Mouse (Mus musculus): ENCODE measurements around the gene Poldip2. TPM values are rescaled to one million over a fixed set of nuclear protein-coding genes. Genes with fewer than 3 reads are reported as not detected.
A peak's percentile ranks its signal among the peaks of the same experiment; 100 is the strongest.

Gene Poldip2
- polyA plus RNA-seq, 1 experiment from 2014 or later: 165 TPM

DNA sequence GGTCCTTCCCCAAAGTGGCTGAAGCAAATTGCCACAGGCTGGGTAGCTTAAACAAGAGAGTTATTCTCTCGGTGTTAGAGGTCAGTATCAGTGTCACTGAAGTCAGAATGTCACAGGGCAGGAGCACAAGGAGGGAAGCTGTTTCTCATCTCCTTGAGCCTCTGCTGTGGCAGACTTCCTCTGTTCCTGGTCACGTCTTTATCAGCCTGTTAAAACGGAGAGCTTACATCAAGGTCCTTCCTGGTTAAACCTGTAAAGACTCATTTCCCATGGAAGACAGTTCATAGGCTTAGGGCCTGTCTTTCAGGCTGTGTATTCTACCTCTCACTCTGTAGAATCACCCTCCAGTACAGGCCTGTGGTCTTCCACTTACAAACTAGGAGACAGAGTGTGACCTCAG lies 44.1 kb upstream of the Poldip2 start:
- Histone ChIP-seq H3K4me3 (replicated peaks; ENCODE audit: low read depth, low read length) (no peak overlapping the region), H3K27me3 (ENCODE audit: control insufficient read depth, insufficient read depth, low read length) (no peaks in the 10 kb centered on the region), H3K4me2 (ENCODE audit: low read length) (no peak overlapping the region), H3K36me3 (ENCODE audit: control insufficient read depth, insufficient read depth, low read length) (peaks cover 11% of the 10 kb centered on the region), H3K9me3 (ENCODE audit: control insufficient read depth, low read length) (no peaks in the 10 kb centered on the region), H3K4me1 (ENCODE audit: control insufficient read depth, insufficient read depth, low read length) (peaks cover 12% of the 10 kb centered on the region), H3K27ac (replicated peaks; ENCODE audit: low read depth, low read length) (no peak overlapping the region), H3K9ac (replicated peaks; ENCODE audit: low read length) (no peak overlapping the region)
- no peak for DNase-seq
- WGBS: 77% methylated on average over 3 of the region's 3 CpGs
- ATAC-seq (ENCODE audit: low FRiP score, low TSS enrichment): no peak

- no peak overlapping the region for H3K27ac ChIP-seq (replicated peaks; ENCODE audit: low read depth, low read length)
- ATAC-seq (ENCODE audit: low FRiP score, low TSS enrichment) (no peak), DNase-seq (no peak)
- no peak overlapping the region for H3K9ac ChIP-seq (replicated peaks; ENCODE audit: low read length)
- H3K4me3 ChIP-seq (replicated peaks; ENCODE audit: low read depth, low read length): no peak overlapping the region
- H3K36me3 ChIP-seq (ENCODE audit: control insufficient read depth, insufficient read depth, low read length): peaks cover 34% of the 10 kb centered on the region
- no peaks in the 10 kb centered on the region for H3K27me3 ChIP-seq (ENCODE audit: control insufficient read depth, insufficient read depth, low read length)
- WGBS: 92% methylated on average over 10 of the region's 10 CpGs
- H3K4me1 ChIP-seq (ENCODE audit: control insufficient read depth, insufficient read depth, low read length): peaks cover 3% of the 10 kb centered on the region
- H3K4me2 ChIP-seq (ENCODE audit: low read length): no peak overlapping the region
- no peaks in the 10 kb centered on the region for H3K9me3 ChIP-seq (ENCODE audit: control insufficient read depth, low read length)
These were observed 40.5 kb upstream of the Poldip2 start for GRCm38 (mm10) chr11:78471326-78472103.

DNA sequence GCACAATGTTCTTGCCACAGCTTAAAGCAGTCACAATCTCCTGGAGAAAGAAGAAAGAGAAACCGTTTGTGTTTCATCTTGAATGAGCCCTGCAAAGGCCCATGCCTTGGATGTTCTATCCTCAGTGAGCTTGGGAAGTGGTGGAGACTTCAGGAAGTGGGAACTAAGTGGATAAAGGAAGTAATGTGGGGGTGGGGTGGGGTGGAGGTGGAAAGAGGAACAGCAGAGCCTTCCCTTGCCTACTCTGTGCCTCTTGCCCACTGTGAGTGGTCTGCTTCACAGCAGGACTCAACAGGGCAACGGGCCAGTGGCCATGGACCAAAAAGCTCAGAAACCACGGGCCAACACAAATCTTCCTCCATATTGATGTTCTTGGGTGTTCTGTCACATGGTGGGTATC lies 36.7 kb upstream of the Poldip2 start:
- ATAC-seq (ENCODE audit: low FRiP score, low TSS enrichment) (no peak), DNase-seq (no peak)
- H3K4me1 ChIP-seq (ENCODE audit: control insufficient read depth, insufficient read depth, low read length): no peaks in the 10 kb centered on the region
- no peaks in the 10 kb centered on the region for H3K9me3 ChIP-seq (ENCODE audit: control insufficient read depth, low read length)
- H3K36me3 ChIP-seq (ENCODE audit: control insufficient read depth, insufficient read depth, low read length): peaks cover 46% of the 10 kb centered on the region
- no peak overlapping the region for H3K27ac ChIP-seq (replicated peaks; ENCODE audit: low read depth, low read length)
- no peak overlapping the region for H3K9ac ChIP-seq (replicated peaks; ENCODE audit: low read length)
- no peak overlapping the region for H3K4me2 ChIP-seq (ENCODE audit: low read length)
- no peak overlapping the region for H3K4me3 ChIP-seq (replicated peaks; ENCODE audit: low read depth, low read length)
- no peaks in the 10 kb centered on the region for H3K27me3 ChIP-seq (ENCODE audit: control insufficient read depth, insufficient read depth, low read length)
- 82% methylated on average over 3 of the region's 3 CpGs for WGBS

DNA sequence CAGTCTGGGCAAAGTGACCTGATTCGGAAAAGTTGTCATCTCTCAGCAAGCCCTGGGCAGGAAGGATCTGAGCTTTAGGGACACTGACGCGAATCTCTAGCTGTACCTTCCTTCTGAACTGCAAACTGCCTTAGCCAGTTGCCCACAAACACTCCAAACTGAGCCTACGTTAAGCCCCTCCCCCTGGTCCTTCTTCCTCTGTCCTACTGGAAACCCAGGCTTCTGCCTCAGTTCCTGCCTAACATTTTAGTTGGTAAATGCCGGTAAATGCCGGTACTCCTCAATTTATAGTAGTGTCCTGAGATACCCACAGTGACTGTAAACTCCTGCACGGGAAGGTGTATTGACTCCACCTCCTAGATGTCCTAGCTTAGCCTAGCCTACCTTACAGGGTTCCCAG lies 28.4 kb upstream of the Poldip2 start:
- no peak overlapping the region for H3K27ac ChIP-seq (replicated peaks; ENCODE audit: low read depth, low read length)
- no peaks in the 10 kb centered on the region for H3K9me3 ChIP-seq (ENCODE audit: control insufficient read depth, low read length)
- H3K4me2 ChIP-seq (ENCODE audit: low read length): no peak overlapping the region
- no peak overlapping the region for H3K9ac ChIP-seq (replicated peaks; ENCODE audit: low read length)
- H3K27me3 ChIP-seq (ENCODE audit: control insufficient read depth, insufficient read depth, low read length): 0 out of 2 replicates have a peak, but pooled peaks cover 5% of the 10 kb centered on the region
- peaks cover 79% of the 10 kb centered on the region for H3K36me3 ChIP-seq (ENCODE audit: control insufficient read depth, insufficient read depth, low read length)
- DNase-seq: no peak
- no peak overlapping the region for H3K4me3 ChIP-seq (replicated peaks; ENCODE audit: low read depth, low read length)
- no peak for ATAC-seq (ENCODE audit: low FRiP score, low TSS enrichment)
- 66% methylated on average over 7 of the region's 7 CpGs for WGBS
- no peaks in the 10 kb centered on the region for H3K4me1 ChIP-seq (ENCODE audit: control insufficient read depth, insufficient read depth, low read length)

GRCm38 (mm10) chr11:78488168-78488567 lies 23.8 kb upstream of the Poldip2 start:
- H3K36me3 ChIP-seq (ENCODE audit: control insufficient read depth, insufficient read depth, low read length): peaks cover 60% of the 10 kb centered on the region

DNA sequence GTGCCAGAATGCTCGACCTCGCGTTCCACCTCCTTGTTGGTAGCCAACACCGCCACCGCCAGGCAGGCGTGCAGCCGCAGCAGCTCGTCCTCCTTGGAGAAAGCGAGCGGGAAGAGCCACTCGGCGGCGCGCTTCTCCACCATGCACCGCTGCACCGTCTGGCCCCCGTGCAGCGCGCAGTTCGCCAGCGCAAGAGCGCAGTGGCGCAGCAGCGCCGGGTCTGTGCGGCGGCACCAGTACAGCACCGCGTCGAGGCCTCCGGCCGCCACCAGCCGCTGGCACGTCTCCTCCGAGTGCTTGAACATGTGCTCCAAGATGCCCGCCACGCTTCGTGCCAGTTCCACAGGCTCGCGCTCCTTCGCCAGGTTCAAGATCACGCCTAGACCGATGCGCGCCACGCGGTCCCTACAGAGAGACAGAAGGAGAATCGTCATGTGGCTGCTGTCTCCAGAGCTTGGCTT lies 21.2 kb upstream of the Poldip2 start:
- H3K27ac ChIP-seq (replicated peaks; ENCODE audit: low read depth, low read length): 0 out of 2 replicates have a peak overlapping the region, but pooled peaks have one; percentile 37
- WGBS: 8% methylated on average over 48 of the region's 48 CpGs
- no peaks in the 10 kb centered on the region for H3K9me3 ChIP-seq (ENCODE audit: control insufficient read depth, low read length)
- peak overlapping the region; percentile 50 for H3K4me2 ChIP-seq (ENCODE audit: low read length)
- H3K36me3 ChIP-seq (ENCODE audit: control insufficient read depth, insufficient read depth, low read length): peaks cover 39% of the 10 kb centered on the region
- H3K27me3 ChIP-seq (ENCODE audit: control insufficient read depth, insufficient read depth, low read length): peaks cover 18% of the 10 kb centered on the region; the same call in 1 of the 2 replicates
- DNase-seq (peak; percentile 80), ATAC-seq (ENCODE audit: low FRiP score, low TSS enrichment) (peak; percentile 34; the same call in 1 of the 2 replicates)
- peak overlapping the region; percentile 24 for H3K4me3 ChIP-seq (replicated peaks; ENCODE audit: low read depth, low read length)
- H3K9ac ChIP-seq (replicated peaks; ENCODE audit: low read length): peak overlapping the region; percentile 37; the same call in 1 of the 2 replicates
- H3K4me1 ChIP-seq (ENCODE audit: control insufficient read depth, insufficient read depth, low read length): peaks cover 26% of the 10 kb centered on the region

More at GRCm38 (mm10) chr11:78488168-78488567, 23.8 kb upstream of the Poldip2 start:
- no peak for ATAC-seq (ENCODE audit: low FRiP score, low TSS enrichment)
- WGBS: 5% methylated on average over 8 of the region's 8 CpGs
- peaks cover 7% of the 10 kb centered on the region; the same call in 1 of the 2 replicates for H3K4me1 ChIP-seq (ENCODE audit: control insufficient read depth, insufficient read depth, low read length)
- no peak overlapping the region for H3K9ac ChIP-seq (replicated peaks; ENCODE audit: low read length)
- no peak overlapping the region for H3K4me2 ChIP-seq (ENCODE audit: low read length)
- no peak overlapping the region for H3K27ac ChIP-seq (replicated peaks; ENCODE audit: low read depth, low read length)
- DNase-seq: peak; percentile 87
- no peaks in the 10 kb centered on the region for H3K9me3 ChIP-seq (ENCODE audit: control insufficient read depth, low read length)
- H3K27me3 ChIP-seq (ENCODE audit: control insufficient read depth, insufficient read depth, low read length): peaks cover 18% of the 10 kb centered on the region; the same call in 1 of the 2 replicates
- no peak overlapping the region for H3K4me3 ChIP-seq (replicated peaks; ENCODE audit: low read depth, low read length)

DNA sequence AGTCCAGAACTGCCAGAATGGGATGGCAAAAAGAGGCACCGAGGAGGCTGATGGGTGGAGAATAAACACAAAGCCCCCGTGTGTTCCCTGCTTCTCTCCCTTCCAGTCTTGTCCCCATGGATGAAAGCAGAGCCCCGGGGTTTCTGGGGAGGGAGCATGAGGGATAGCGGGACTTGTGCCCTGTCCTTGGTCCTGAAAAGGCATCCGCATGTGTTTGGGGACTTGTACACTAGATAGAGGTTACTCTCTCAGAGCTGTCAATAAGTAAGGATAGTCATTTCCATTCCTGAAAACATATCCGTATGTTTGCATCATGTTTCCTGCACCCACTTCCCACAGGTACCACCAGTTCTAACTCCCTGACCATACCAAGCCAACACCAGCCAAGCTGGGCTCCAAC lies 16.1 kb upstream of the Poldip2 start:
- peak overlapping the region; percentile 75 for H3K4me2 ChIP-seq (ENCODE audit: low read length)
- H3K27me3 ChIP-seq (ENCODE audit: control insufficient read depth, insufficient read depth, low read length): peaks cover 13% of the 10 kb centered on the region; the same call in 1 of the 2 replicates
- H3K27ac ChIP-seq (replicated peaks; ENCODE audit: low read depth, low read length): no peak overlapping the region
- peak overlapping the region; percentile 89 for H3K9ac ChIP-seq (replicated peaks; ENCODE audit: low read length)
- DNase-seq (peak; percentile 43), ATAC-seq (ENCODE audit: low FRiP score, low TSS enrichment) (no peak)
- no peaks in the 10 kb centered on the region for H3K9me3 ChIP-seq (ENCODE audit: control insufficient read depth, low read length)
- H3K4me3 ChIP-seq (replicated peaks; ENCODE audit: low read depth, low read length): peak overlapping the region; percentile 91
- 0 out of 2 replicates have a peak, but pooled peaks cover 3% of the 10 kb centered on the region for H3K36me3 ChIP-seq (ENCODE audit: control insufficient read depth, insufficient read depth, low read length)
- WGBS: 7% methylated on average over 6 of the region's 6 CpGs
- H3K4me1 ChIP-seq (ENCODE audit: control insufficient read depth, insufficient read depth, low read length): peaks cover 30% of the 10 kb centered on the region

- DNase-seq: peak; percentile 82
- H3K4me2 ChIP-seq (ENCODE audit: low read length): peak overlapping the region; percentile 75
- peak; percentile 78 for ATAC-seq (ENCODE audit: low FRiP score, low TSS enrichment)
These were observed 14.9 kb upstream of the Poldip2 start for GRCm38 (mm10) chr11:78497071-78497541.

More at GRCm38 (mm10) chr11:78497071-78497541, 14.9 kb upstream of the Poldip2 start:
- peak overlapping the region; percentile 91 for H3K4me3 ChIP-seq (replicated peaks; ENCODE audit: low read depth, low read length)
- H3K9me3 ChIP-seq (ENCODE audit: control insufficient read depth, low read length): no peaks in the 10 kb centered on the region
- peaks cover 29% of the 10 kb centered on the region for H3K4me1 ChIP-seq (ENCODE audit: control insufficient read depth, insufficient read depth, low read length)
- H3K9ac ChIP-seq (replicated peaks; ENCODE audit: low read length): peak overlapping the region; percentile 89
- H3K27me3 ChIP-seq (ENCODE audit: control insufficient read depth, insufficient read depth, low read length): 0 out of 2 replicates have a peak, but pooled peaks cover 5% of the 10 kb centered on the region
- H3K27ac ChIP-seq (replicated peaks; ENCODE audit: low read depth, low read length): peak overlapping the region; percentile 93
- H3K36me3 ChIP-seq (ENCODE audit: control insufficient read depth, insufficient read depth, low read length): 0 out of 2 replicates have a peak, but pooled peaks cover 3% of the 10 kb centered on the region
- whole genome bisulfite sequencing: 0% methylated on average over 44 of the region's 44 CpGs

All from midbrain, embryonic 14.5 days (tissue).